Mouse (Mus musculus): ENCODE measurements at regions not wholly inside any gene's neighbourhood (a gene's known extent, or its start where the extent isn't known, plus 50 kb on each side); places are given as distances from the start of the nearest gene placed in this dataset.

- DNase-seq = no peak
These were observed 59.4 kb upstream of the Ppp2r5c start for GRCm38 (mm10) chr12:110387567-110387966.

GRCm38 (mm10) chr12:110389439-110389838, 57.5 kb upstream of the Ppp2r5c start:
- DNase-seq = no peak

- no peak for DNase-seq
These were observed 55.5 kb upstream of the Ppp2r5c start for GRCm38 (mm10) chr12:110391464-110391863.

DNA sequence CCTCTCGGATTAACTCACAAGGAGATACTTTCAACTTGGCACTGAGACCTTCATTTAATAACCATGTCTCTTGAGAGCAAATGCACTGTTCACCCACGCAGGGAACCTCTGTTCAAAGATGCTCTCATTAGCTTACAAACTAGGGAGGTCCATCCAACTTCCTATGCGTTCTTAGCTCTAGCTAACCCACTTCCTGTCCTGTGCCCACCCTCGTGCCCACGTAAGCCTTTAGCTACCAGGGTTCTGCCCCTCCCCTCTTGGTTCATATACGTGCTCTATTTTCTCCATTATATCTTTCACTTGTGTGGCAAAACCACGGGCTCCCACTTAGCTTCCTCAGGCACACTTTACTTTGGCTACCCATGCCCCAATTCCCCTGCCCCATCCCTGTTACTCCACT, 53.4 kb upstream of the Ppp2r5c start:
- no peak for DNase-seq

Measured in cerebellum, postnatal 25 days (tissue).